Comparison of ENCODE assay signal across 9 mouse cellular contexts in the genomic region with DNA sequence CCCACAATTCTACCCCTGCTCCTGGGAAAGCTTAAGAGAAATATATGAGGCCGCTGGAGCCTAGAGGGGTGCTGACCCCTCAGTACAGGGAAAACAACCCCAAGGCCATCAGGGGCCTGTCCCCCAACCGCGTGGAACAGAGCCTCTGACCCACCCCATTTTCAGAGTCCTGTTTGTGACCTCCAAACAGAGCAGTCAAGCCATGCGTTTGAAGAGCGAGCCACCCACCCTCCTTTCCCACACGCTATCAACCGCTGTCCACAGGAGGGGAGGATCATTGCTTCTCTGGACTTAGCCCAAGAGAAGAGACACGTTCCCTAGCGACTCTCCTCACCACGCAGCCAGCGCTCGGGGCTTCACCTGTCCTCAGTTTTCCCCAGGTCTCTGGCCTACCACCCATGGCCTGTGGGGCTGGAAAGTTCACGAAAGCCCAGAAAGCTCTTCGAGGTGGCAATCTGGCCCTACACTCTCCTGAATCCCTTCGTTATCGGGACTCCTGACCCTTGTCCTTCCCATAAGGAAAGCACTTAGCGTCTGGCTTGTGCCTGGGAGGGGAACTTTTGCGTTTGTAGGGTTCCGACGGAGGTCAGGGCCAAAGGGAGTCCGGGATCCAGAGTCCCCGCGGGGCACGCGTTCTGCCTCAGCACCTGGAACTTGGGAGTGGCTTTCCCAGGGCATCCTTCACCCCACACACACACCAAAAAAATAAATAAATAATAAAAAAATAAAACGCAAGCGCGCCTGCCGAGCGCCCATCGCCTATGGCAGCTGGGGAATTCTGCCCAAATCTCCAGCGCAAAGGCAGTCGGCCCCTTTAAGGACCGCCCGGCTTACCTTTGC. TPM values are rescaled to one million over a fixed set of nuclear protein-coding genes. Genes with fewer than 3 reads are reported as not detected.
DNase-seq lines count a peak whose midpoint lies in the region; ATAC-seq and TF ChIP-seq lines count a peak whose summit lies in the region.
"Had no signal": no experiment of that assay in that cellular context is flagged by ENCODE, and none has a peak within 500 bp of the region (broad histone marks: within the 10 kb centered on the region; RNA-seq: fewer than 3 reads in every experiment).

No protein-coding gene starts in this region.

- no peaks in the 10 kb centered on the region for H3K36me3 ChIP-seq in ES-E14 (ENCODE audit: control insufficient read depth, insufficient read depth, low read length, poor library complexity, severe bottlenecking)
- no peaks in the 10 kb centered on the region for H3K36me3 ChIP-seq in hindbrain, embryonic 10.5 days
- H3K36me3 ChIP-seq: G1E had no signal

- H3K27ac ChIP-seq in ES-E14 (ENCODE audit: insufficient read depth, low read depth, low read length, poor library complexity, severe bottlenecking) = no peak overlapping the region
- peak overlapping the region; percentile 80 for H3K27ac ChIP-seq in hindbrain, embryonic 10.5 days

- peaks cover 55% of the 10 kb centered on the region for H3K27me3 ChIP-seq in hindbrain, embryonic 10.5 days (ENCODE audit: insufficient read depth, poor library complexity, severe bottlenecking)

- peak overlapping the region; percentile 75 for H3K9ac ChIP-seq in ES-E14 (ENCODE audit: insufficient read depth, low read depth, low read length, poor library complexity, severe bottlenecking)

- ATAC-seq in megakaryocyte progenitor cell, adult 5-6 weeks (replicated peaks; ENCODE audit: poor library complexity) = peak; percentile 4; the same call in 1 of the 2 replicates

- H3K9me3 ChIP-seq in ES-E14 (ENCODE audit: control insufficient read depth, insufficient read depth, low read depth, low read length) = no peaks in the 10 kb centered on the region
- H3K9me3 ChIP-seq in hindbrain, embryonic 10.5 days = no peaks in the 10 kb centered on the region
- H3K9me3 ChIP-seq: G1E had no signal

- peak overlapping the region; percentile 84 to 92 for H3K4me3 ChIP-seq in ES-E14 (ENCODE audit: insufficient read depth in 1 of 2, low read depth in 1 of 2, low read length in 2 of 2, poor library complexity in 1 of 2, severe bottlenecking in 1 of 2)
- peak overlapping the region; percentile 60 for H3K4me3 ChIP-seq in hindbrain, embryonic 10.5 days

- in situ Hi-C loops in ES-E14 (cut with MboI; ENCODE audit: low sequenced_read_pairs in 2 of 2, unreplicated experiment in 2 of 2) = no loop called here

- DNase-seq in heart, adult 11 months = peak; percentile 92
- no peak for DNase-seq in heart, adult 18-20 months
- no peak for DNase-seq in ES-E14 (ENCODE audit: low read depth, low spot score)
- DNase-seq in hindbrain, embryonic 10.5 days (ENCODE audit: low spot score) = peak; percentile 22
- no peak for DNase-seq in yolk sac, embryonic 10.5 days (ENCODE audit: low spot score)
- DNase-seq in gastrocnemius, postnatal 10 days = no peak
- DNase-seq in retina, embryonic 14.5 days (ENCODE audit: low spot score) = no peak

- H3K4me1 ChIP-seq in ES-E14 (ENCODE audit: control insufficient read depth in 2 of 2, insufficient read depth in 2 of 2, low read length in 2 of 2, poor library complexity in 1 of 2) = peaks cover 0 to 11% of the 10 kb centered on the region in 2 experiments; a peak in 3 of 4 replicates
- H3K4me1 ChIP-seq in hindbrain, embryonic 10.5 days (replicated peaks) = peaks cover 56% of the 10 kb centered on the region

- WGBS in hindbrain, embryonic 10.5 days = 6% methylated on average over 35 of the region's 35 CpGs

TF ChIP-seq in ES-E14, 5 proteins besides CTCF, POLR2A, EP300 and RAD21:
- no peak for TF ChIP-seq ZNF384 (IDR thresholded peaks at IDR 0.05; ENCODE audit: low read depth, low read length)
- TF ChIP-seq MAFK (IDR thresholded peaks at IDR 0.05; ENCODE audit: insufficient read depth, low read depth, low read length) = no peak
- no peak for TF ChIP-seq HCFC1 (IDR thresholded peaks at IDR 0.05; ENCODE audit: borderline replicate concordance, insufficient read depth, low read length)
- no peak for TF ChIP-seq ZC3H11A (IDR thresholded peaks at IDR 0.05; ENCODE audit: borderline replicate concordance, low read depth, low read length)
- no peak for TF ChIP-seq CHD2 (IDR thresholded peaks at IDR 0.05; ENCODE audit: low read depth, low read length)
TF ChIP-seq in ES-E14: peak in this region for 0.

RNA-seq across cellular contexts. Expression of gene Cdk18, which starts 0.7 kb away (rescaled TPM):
- 10 to 100 TPM; 14.7 to 16.0 TPM for total RNA-seq in heart, adult 18-20 months (2021)
- 9.6 and 10.8 TPM in 2 replicates for total RNA-seq in ES-E14 (2012; rRNA removed)
- polyA plus RNA-seq in hindbrain, embryonic 10.5 days (2016; fragmentation: Nextera tagmentation; extraction: Ambion mirVana) = 2.1 and 2.2 TPM in 2 replicates
- total RNA-seq in megakaryocyte progenitor cell, adult 5-6 weeks (2015) = 1.7 and 2.3 TPM in 2 replicates
- 0.75 and 1.3 TPM in 2 replicates for total RNA-seq in megakaryocyte progenitor cell, adult 5-6 weeks (2017)
- total RNA-seq in gastrocnemius, postnatal 10 days (2021) = 1 to 10 TPM; 1.2 to 2.3 TPM

RNA-seq across cellular contexts. Expression of gene Lemd1, which starts 52.4 kb away (rescaled TPM):
- total RNA-seq in heart, adult 18-20 months (2021) = not detected
- total RNA-seq in ES-E14 (2012; rRNA removed) = 3.9 and 4.3 TPM in 2 replicates
- 2.6 and 7.7 TPM in 2 replicates for polyA plus RNA-seq in hindbrain, embryonic 10.5 days (2016; fragmentation: Nextera tagmentation; extraction: Ambion mirVana)
- total RNA-seq in megakaryocyte progenitor cell, adult 5-6 weeks (2015) = not detected in 2 replicates
- total RNA-seq in megakaryocyte progenitor cell, adult 5-6 weeks (2017) = not detected in 2 replicates
- total RNA-seq in gastrocnemius, postnatal 10 days (2021) = not detected
- polyA plus RNA-seq: G1E had no signal

RNA-seq across cellular contexts. Expression of gene AC124108.1, which starts 52.5 kb away (rescaled TPM):
- total RNA-seq in heart, adult 18-20 months (2021) = under 1 TPM in 1 of 2 experiments, not detected in 1; 0.10 TPM
- 5.0 and 6.5 TPM in 2 replicates for total RNA-seq in ES-E14 (2012; rRNA removed)
- 1.6 and 2.8 TPM in 2 replicates for polyA plus RNA-seq in hindbrain, embryonic 10.5 days (2016; fragmentation: Nextera tagmentation; extraction: Ambion mirVana)
- total RNA-seq in megakaryocyte progenitor cell, adult 5-6 weeks (2015) = not detected in 2 replicates
- not detected in 2 replicates for total RNA-seq in megakaryocyte progenitor cell, adult 5-6 weeks (2017)
- total RNA-seq in gastrocnemius, postnatal 10 days (2021) = under 1 TPM in 1 of 2 experiments, not detected in 1; 0.05 TPM
- polyA plus RNA-seq: G1E had no signal

Comparison
In these comparisons a context has a peak if more than half of its experiments do, and no peak if none do; other contexts are left out.
1. DNase-seq: peak in heart, adult 11 months (single experiment) and hindbrain, embryonic 10.5 days (single experiment); none in heart, adult 18-20 months (0 of 2), ES-E14 (single experiment), yolk sac, embryonic 10.5 days (single experiment), gastrocnemius, postnatal 10 days (single experiment) and retina, embryonic 14.5 days (single experiment).